Comparison of ENCODE assay signal across 8 mouse cellular contexts in genomic region chr17:28930392-28931074, GRCm38 (mm10). TPM values are rescaled to one million over a fixed set of nuclear protein-coding genes. Genes with fewer than 3 reads are reported as not detected.
DNase-seq lines count a peak whose midpoint lies in the region; ATAC-seq and TF ChIP-seq lines count a peak whose summit lies in the region.

No protein-coding gene starts in this region.

- H3K36me3 ChIP-seq in hindbrain, embryonic 16.5 days (ENCODE audit: control insufficient read depth, insufficient read depth, low read length): no peaks in the 10 kb centered on the region
- H3K36me3 ChIP-seq in limb, embryonic 12.5 days: no peaks in the 10 kb centered on the region
- no peaks in the 10 kb centered on the region for H3K36me3 ChIP-seq in midbrain, embryonic 12.5 days
- no peaks in the 10 kb centered on the region for H3K36me3 ChIP-seq in splenic B cell, adult 2 months (ENCODE audit: control insufficient read depth, insufficient read depth, low read length, poor library complexity, severe bottlenecking)

- intact Hi-C loops in left cerebral cortex, adult 2 months (cut with DNase I): no loop called here
- intact Hi-C loops in left cerebral cortex, postnatal 25 days (cut with DNase I): no loop called here

- peaks cover 10% of the 10 kb centered on the region for H3K4me1 ChIP-seq in hindbrain, embryonic 16.5 days (ENCODE audit: control insufficient read depth, insufficient read depth, low read depth, low read length)
- H3K4me1 ChIP-seq in limb, embryonic 12.5 days (replicated peaks): peaks cover 10% of the 10 kb centered on the region
- H3K4me1 ChIP-seq in midbrain, embryonic 12.5 days: peaks cover 10% of the 10 kb centered on the region

- H3K9me3 ChIP-seq in hindbrain, embryonic 16.5 days (ENCODE audit: control insufficient read depth, low read length): no peaks in the 10 kb centered on the region
- H3K9me3 ChIP-seq in limb, embryonic 12.5 days: no peaks in the 10 kb centered on the region
- H3K9me3 ChIP-seq in midbrain, embryonic 12.5 days: no peaks in the 10 kb centered on the region

- no peaks in the 10 kb centered on the region for H3K27me3 ChIP-seq in hindbrain, embryonic 16.5 days (replicated peaks; ENCODE audit: control insufficient read depth, insufficient read depth, low read length)
- H3K27me3 ChIP-seq in limb, embryonic 12.5 days: no peaks in the 10 kb centered on the region
- H3K27me3 ChIP-seq in midbrain, embryonic 12.5 days: no peaks in the 10 kb centered on the region
- no peaks in the 10 kb centered on the region for H3K27me3 ChIP-seq in splenic B cell, adult 2 months (ENCODE audit: control insufficient read depth, insufficient read depth, low read length, poor library complexity, severe bottlenecking)

- no peak overlapping the region; the same call in 1 of the 2 replicates for H3K27ac ChIP-seq in left cerebral cortex, adult 2 months
- 0 out of 2 replicates have a peak overlapping the region, but pooled peaks have one; percentile 44 for H3K27ac ChIP-seq in hindbrain, embryonic 16.5 days (ENCODE audit: low read depth, low read length)
- H3K27ac ChIP-seq in limb, embryonic 12.5 days: peak overlapping the region; percentile 89
- H3K27ac ChIP-seq in midbrain, embryonic 12.5 days (replicated peaks): peak overlapping the region; percentile 66

- WGBS in hindbrain, embryonic 16.5 days: 21% methylated on average over 14 of the region's 14 CpGs
- 18% methylated on average over 14 of the region's 14 CpGs for WGBS in limb, embryonic 12.5 days
- 30% methylated on average over 14 of the region's 14 CpGs for WGBS in midbrain, embryonic 12.5 days

- peak overlapping the region; percentile 41; the same call in 1 of the 2 replicates for H3K9ac ChIP-seq in hindbrain, embryonic 16.5 days (ENCODE audit: low read depth, low read length)
- H3K9ac ChIP-seq in limb, embryonic 12.5 days (replicated peaks): no peak overlapping the region
- H3K9ac ChIP-seq in midbrain, embryonic 12.5 days (replicated peaks): no peak overlapping the region

- TF ChIP-seq CTCF in left cerebral cortex, adult 2 months (IDR thresholded peaks at IDR 0.05): peak; percentile 39

- DNase-seq in left cerebral cortex, adult 2 months (ENCODE audit: extremely low spot score in 1 of 2, low spot score in 2 of 2): peak; percentile 49 to 54
- no peak for DNase-seq in left cerebral cortex, postnatal 25 days (ENCODE audit: low spot score in 2 of 2)
- DNase-seq in cerebellum, postnatal 4 days (ENCODE audit: low spot score in 2 of 2): peak; percentile 61 to 85
- peak; percentile 96 for DNase-seq in gastrocnemius, postnatal 10 days
- DNase-seq in splenic B cell, adult 2 months (ENCODE audit: low read depth, low spot score): peak; percentile 31

- peak overlapping the region; percentile 37 for H3K4me2 ChIP-seq in hindbrain, embryonic 16.5 days (ENCODE audit: low read length)
- H3K4me2 ChIP-seq in limb, embryonic 12.5 days: peak overlapping the region; percentile 35
- 0 out of 2 replicates have a peak overlapping the region, but pooled peaks have one; percentile 9 for H3K4me2 ChIP-seq in midbrain, embryonic 12.5 days (replicated peaks)

- peak; percentile 71 for ATAC-seq in hindbrain, embryonic 16.5 days
- peak; percentile 73 for ATAC-seq in limb, embryonic 12.5 days (ENCODE audit: insufficient number of reproducible peaks, insufficient read depth, low FRiP score, low TSS enrichment, low read depth)
- ATAC-seq in midbrain, embryonic 12.5 days (ENCODE audit: low FRiP score, low read depth): peak; percentile 56; the same call in 1 of the 2 replicates

- H3K4me3 ChIP-seq in left cerebral cortex, adult 2 months: no peak overlapping the region
- H3K4me3 ChIP-seq in hindbrain, embryonic 16.5 days (ENCODE audit: low read length): 0 out of 2 replicates have a peak overlapping the region, but pooled peaks have one; percentile 5
- H3K4me3 ChIP-seq in limb, embryonic 12.5 days (replicated peaks): 0 out of 2 replicates have a peak overlapping the region, but pooled peaks have one; percentile 6
- H3K4me3 ChIP-seq in midbrain, embryonic 12.5 days: no peak overlapping the region

RNA-seq across cellular contexts. Expression of gene Pxt1, which starts 13.1 kb away (rescaled TPM):
- total RNA-seq in left cerebral cortex, adult 2 months (2021): not detected
- total RNA-seq in left cerebral cortex, postnatal 25 days (2021): not detected
- total RNA-seq in gastrocnemius, postnatal 10 days (2021): not detected
- not detected in 2 replicates for polyA plus RNA-seq in hindbrain, embryonic 16.5 days (2015; fragmentation: Nextera tagmentation; extraction: Ambion mirVana)
- polyA plus RNA-seq in limb, embryonic 12.5 days (2016; fragmentation: Nextera tagmentation; extraction: Ambion mirVana): 0.28 TPM in 1 of 2 replicates, not detected in the other
- polyA plus RNA-seq in midbrain, embryonic 12.5 days (2016; fragmentation: Nextera tagmentation; extraction: Ambion mirVana): 0.30 TPM in 1 of 2 replicates, not detected in the other

RNA-seq across cellular contexts. Expression of gene 4930539E08Rik, which starts 15.4 kb away (rescaled TPM):
- 10 to 100 TPM in 1 of 2 experiments, 1 to 10 TPM in 1; 9.4 to 11.2 TPM for total RNA-seq in left cerebral cortex, adult 2 months (2021)
- 10 to 100 TPM in 1 of 2 experiments, 1 to 10 TPM in 1; 9.5 to 11.4 TPM for total RNA-seq in left cerebral cortex, postnatal 25 days (2021)
- total RNA-seq in gastrocnemius, postnatal 10 days (2021): under 1 TPM in 1 of 2 experiments, not detected in 1; 0.09 TPM
- polyA plus RNA-seq in hindbrain, embryonic 16.5 days (2015; fragmentation: Nextera tagmentation; extraction: Ambion mirVana): 2.4 TPM in 2 replicates
- 0.16 and 0.23 TPM in 2 replicates for polyA plus RNA-seq in limb, embryonic 12.5 days (2016; fragmentation: Nextera tagmentation; extraction: Ambion mirVana)
- 0.15 and 0.26 TPM in 2 replicates for polyA plus RNA-seq in midbrain, embryonic 12.5 days (2016; fragmentation: Nextera tagmentation; extraction: Ambion mirVana)

RNA-seq across cellular contexts. Expression of gene Kctd20, which starts 21.2 kb away (rescaled TPM):
- 10 to 100 TPM; 65.2 to 74.7 TPM for total RNA-seq in left cerebral cortex, adult 2 months (2021)
- 10 to 100 TPM; 74.0 to 77.4 TPM for total RNA-seq in left cerebral cortex, postnatal 25 days (2021)
- 10 to 100 TPM; 35.9 to 42.8 TPM for total RNA-seq in gastrocnemius, postnatal 10 days (2021)
- 76.5 and 88.8 TPM in 2 replicates for polyA plus RNA-seq in hindbrain, embryonic 16.5 days (2015; fragmentation: Nextera tagmentation; extraction: Ambion mirVana)
- polyA plus RNA-seq in limb, embryonic 12.5 days (2016; fragmentation: Nextera tagmentation; extraction: Ambion mirVana): 123 and 125 TPM in 2 replicates
- polyA plus RNA-seq in midbrain, embryonic 12.5 days (2016; fragmentation: Nextera tagmentation; extraction: Ambion mirVana): 115 and 116 TPM in 2 replicates

Comparison
In these comparisons a context has a peak if more than half of its experiments do, and no peak if none do; other contexts are left out.
1. DNase-seq: peak in left cerebral cortex, adult 2 months (2 of 2), cerebellum, postnatal 4 days (2 of 2), gastrocnemius, postnatal 10 days (single experiment) and splenic B cell, adult 2 months (single experiment); none in left cerebral cortex, postnatal 25 days (0 of 2).
2. H3K4me3 ChIP-seq: peak in hindbrain, embryonic 16.5 days (single experiment) and limb, embryonic 12.5 days (single experiment); none in left cerebral cortex, adult 2 months (single experiment) and midbrain, embryonic 12.5 days (single experiment).
3. RNA of gene 4930539E08Rik, which starts 15.4 kb away (total RNA-seq): 9.5 to 11.4 TPM in left cerebral cortex, postnatal 25 days and 9.4 to 11.2 TPM in left cerebral cortex, adult 2 months; 0.09 TPM in gastrocnemius, postnatal 10 days; every median in the first group is over 4 times any median in the second.
4. Peak in every context shown above with its lines, with median percentiles within 50 percentile points of each other: ATAC-seq and H3K4me2 ChIP-seq.